Mouse (Mus musculus) T-helper 1 cell (primary cell): Measurements from ENCODE around the gene Dusp19.

Experiments used
- in situ Hi-C: fragments of 300-600 bp; cut with MboI, MseI; formaldehyde crosslinking; loops from one replicate; pipeline ENCODE4 v1.15.1; 2025; ENCODE audit warnings: high pct_unique_total_duplicates

The Dusp19 gene

GRCm38 (mm10) chr2:80638364-80639241, 21.8 kb downstream of the Dusp19 start:
- in situ Hi-C loops: no loop called here

- in situ Hi-C loops: no loop called here
Measured at GRCm38 (mm10) chr2:80639398-80639797, 22.6 kb downstream of the Dusp19 start.

GRCm38 (mm10) chr2:80639864-80640263, 23.0 kb downstream of the Dusp19 start:
- in situ Hi-C loops: no loop called here

GRCm38 (mm10) chr2:80661414-80661813, 44.6 kb downstream of the Dusp19 start:
- in situ Hi-C loops: no loop called here

- in situ Hi-C loops: no loop called here
Measured at GRCm38 (mm10) chr2:80662682-80663081, 45.8 kb downstream of the Dusp19 start.

- in situ Hi-C loops: no loop called here
Measured at GRCm38 (mm10) chr2:80667396-80667964, 50.6 kb downstream of the Dusp19 start.

- in situ Hi-C loops: no loop called here
Measured at GRCm38 (mm10) chr2:80669868-80670666, 53.2 kb downstream of the Dusp19 start.

- in situ Hi-C loops: no loop called here
Measured at GRCm38 (mm10) chr2:80678803-80679202, 62.0 kb downstream of the Dusp19 start.
